Mouse (Mus musculus): ENCODE data around the gene Ing1. TPM values are rescaled to one million over a fixed set of nuclear protein-coding genes. Genes with fewer than 3 reads are reported as not detected.
"Not testable (repeated sequence)": the region's sequence is repeated elsewhere in the genome, so short reads cannot be mapped to it uniquely, and the experiment has no call there.

Gene Ing1
- polyA plus RNA-seq, 1 experiment from 2014 or later = 21.0 TPM

- Histone ChIP-seq H3K27ac (replicated peaks) (peak within 1 kb of the TSS; percentile 90), H3K36me3 (peaks cover 22% of the 10 kb centered on the region), H3K4me1 (peaks cover 24% of the 10 kb centered on the region), H3K9me3 (no peaks in the 10 kb centered on the region), H3K4me2 (peak within 1 kb of the TSS; percentile 77), H3K27me3 (replicated peaks) (no peaks in the 10 kb centered on the region), H3K4me3 (peak within 1 kb of the TSS; percentile 84), H3K9ac (peak within 1 kb of the TSS; percentile 90)
- ATAC-seq (ENCODE audit: extremely low read depth, insufficient number of reproducible peaks, low FRiP score, low TSS enrichment) = peak; percentile 65; the same call in 1 of the 2 replicates
- under 1% methylated on average over 53 of the region's 53 CpGs for WGBS
These were observed 5.0 kb upstream of the Ing1 start, which contains the start of gene Cars2 for GRCm38 (mm10) chr8:11550281-11550948. Cars2 (minus strand) TSS chr8:11550783.

DNA sequence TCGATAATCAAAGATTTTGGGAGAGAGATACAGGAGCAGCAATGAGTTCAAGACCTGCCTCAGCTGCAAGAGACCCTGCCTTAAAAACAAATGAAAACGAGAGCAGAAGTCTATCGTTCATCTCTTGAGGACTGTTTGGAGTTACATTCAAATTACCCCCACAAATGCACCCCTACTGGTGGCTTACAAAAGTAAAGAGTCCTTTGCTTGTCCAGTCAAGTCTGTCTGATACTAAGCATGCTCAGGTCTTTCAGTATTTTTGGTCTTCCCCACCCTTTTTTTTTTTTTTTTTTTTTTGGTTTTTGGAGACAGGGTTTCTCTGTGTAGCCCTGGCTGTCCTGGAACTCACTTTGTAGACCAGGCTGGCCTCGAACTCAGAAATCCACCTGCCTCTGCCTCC lies 3.9 kb upstream of the Ing1 start:
- not testable (repeated sequence) for H3K27me3 ChIP-seq (replicated peaks); H3K4me3 ChIP-seq; ATAC-seq (ENCODE audit: extremely low read depth, insufficient number of reproducible peaks, low FRiP score, low TSS enrichment); H3K9me3 ChIP-seq; H3K27ac ChIP-seq (replicated peaks); H3K9ac ChIP-seq
- peaks cover 24% of the 10 kb centered on the region for H3K4me1 ChIP-seq
- peak overlapping the region; percentile 77; the same call in 1 of the 2 replicates for H3K4me2 ChIP-seq
- H3K36me3 ChIP-seq = peaks cover 15% of the 10 kb centered on the region
- WGBS = 82% methylated on average over 4 of the region's 4 CpGs

DNA sequence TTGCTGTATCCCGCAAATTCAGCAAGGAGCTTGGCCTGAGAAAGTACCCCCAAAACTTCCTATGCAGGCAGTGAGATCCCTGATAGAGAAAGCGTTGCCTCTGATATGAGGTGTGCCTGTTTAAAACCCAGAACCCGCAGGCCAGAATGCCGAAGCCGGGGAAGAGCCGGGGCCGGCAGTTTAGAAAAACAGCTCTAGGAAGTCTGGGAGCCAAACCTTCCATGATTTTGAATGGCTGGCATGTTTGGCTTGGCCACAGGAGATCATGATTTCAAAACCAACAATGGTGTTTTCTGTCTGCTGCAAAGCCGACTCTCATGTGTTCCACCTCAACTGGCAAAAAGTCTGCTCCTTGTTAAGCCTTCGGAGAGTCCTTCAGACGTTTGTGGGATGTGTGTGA lies 3.0 kb upstream of the Ing1 start:
- ATAC-seq (ENCODE audit: extremely low read depth, insufficient number of reproducible peaks, low FRiP score, low TSS enrichment) = no peak
- Histone ChIP-seq H3K36me3 (peaks cover 8% of the 10 kb centered on the region), H3K4me1 (peaks cover 24% of the 10 kb centered on the region), H3K4me3 (no peak overlapping the region), H3K27ac (replicated peaks) (no peak overlapping the region), H3K27me3 (replicated peaks) (no peaks in the 10 kb centered on the region), H3K4me2 (no peak overlapping the region), H3K9me3 (no peaks in the 10 kb centered on the region), H3K9ac (no peak overlapping the region)
- 68% methylated on average over 10 of the region's 10 CpGs for WGBS

DNA sequence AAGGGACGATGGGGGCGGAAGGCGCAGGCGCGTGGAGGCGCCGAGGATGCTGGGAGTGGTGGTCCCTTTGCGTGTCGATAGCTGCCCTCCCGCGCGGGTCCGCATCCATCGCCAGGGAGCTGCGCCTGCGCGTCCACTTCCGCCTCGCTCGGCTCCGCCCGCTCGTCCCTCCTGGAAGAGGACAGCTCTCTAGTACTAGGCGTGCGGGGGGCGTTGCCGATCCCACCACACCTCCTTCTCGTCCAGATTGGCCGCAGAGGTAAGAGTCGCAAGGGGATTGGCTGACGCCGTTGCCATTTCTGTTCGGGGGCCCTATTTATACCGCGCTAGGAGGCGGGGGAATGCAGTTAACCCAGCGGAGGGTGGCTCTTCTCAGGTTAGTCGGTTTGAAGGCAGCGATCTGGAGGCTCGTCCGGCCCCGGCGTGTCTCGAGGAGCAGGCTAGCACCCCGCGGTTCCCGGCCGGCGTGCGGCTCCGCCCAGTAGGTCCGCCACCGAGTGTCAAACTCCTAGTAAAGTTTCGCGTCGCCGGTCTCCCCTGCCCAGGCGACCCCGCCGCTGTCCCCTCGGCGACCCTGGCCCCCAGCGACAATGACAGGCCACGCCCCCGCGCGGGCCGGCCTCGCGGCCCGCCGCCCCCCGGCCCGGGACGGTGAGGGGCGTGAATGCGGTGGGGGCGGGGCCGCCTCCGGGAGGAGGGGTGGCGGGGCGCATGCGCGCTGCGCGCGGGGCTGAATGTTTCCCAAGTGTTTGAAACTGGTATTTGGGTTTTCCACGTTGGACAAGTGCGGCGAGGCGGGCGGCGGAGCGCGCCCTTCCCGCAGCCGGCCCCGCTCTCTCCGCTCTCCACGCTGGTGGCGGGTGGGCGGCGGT lies 585 bp downstream of the Ing1 start:
- no peaks in the 10 kb centered on the region for H3K9me3 ChIP-seq
- no peaks in the 10 kb centered on the region for H3K27me3 ChIP-seq (replicated peaks)
- no peaks in the 10 kb centered on the region for H3K36me3 ChIP-seq
- peak overlapping the region; percentile 94 for H3K9ac ChIP-seq
- H3K4me2 ChIP-seq = peak overlapping the region; percentile 81
- peaks cover 32% of the 10 kb centered on the region for H3K4me1 ChIP-seq
- H3K27ac ChIP-seq (replicated peaks) = peak overlapping the region; percentile 99
- peak overlapping the region; percentile 85 for H3K4me3 ChIP-seq
- peak; percentile 77 for ATAC-seq (ENCODE audit: extremely low read depth, insufficient number of reproducible peaks, low FRiP score, low TSS enrichment)
- WGBS = under 1% methylated on average over 98 of the region's 103 CpGs

DNA sequence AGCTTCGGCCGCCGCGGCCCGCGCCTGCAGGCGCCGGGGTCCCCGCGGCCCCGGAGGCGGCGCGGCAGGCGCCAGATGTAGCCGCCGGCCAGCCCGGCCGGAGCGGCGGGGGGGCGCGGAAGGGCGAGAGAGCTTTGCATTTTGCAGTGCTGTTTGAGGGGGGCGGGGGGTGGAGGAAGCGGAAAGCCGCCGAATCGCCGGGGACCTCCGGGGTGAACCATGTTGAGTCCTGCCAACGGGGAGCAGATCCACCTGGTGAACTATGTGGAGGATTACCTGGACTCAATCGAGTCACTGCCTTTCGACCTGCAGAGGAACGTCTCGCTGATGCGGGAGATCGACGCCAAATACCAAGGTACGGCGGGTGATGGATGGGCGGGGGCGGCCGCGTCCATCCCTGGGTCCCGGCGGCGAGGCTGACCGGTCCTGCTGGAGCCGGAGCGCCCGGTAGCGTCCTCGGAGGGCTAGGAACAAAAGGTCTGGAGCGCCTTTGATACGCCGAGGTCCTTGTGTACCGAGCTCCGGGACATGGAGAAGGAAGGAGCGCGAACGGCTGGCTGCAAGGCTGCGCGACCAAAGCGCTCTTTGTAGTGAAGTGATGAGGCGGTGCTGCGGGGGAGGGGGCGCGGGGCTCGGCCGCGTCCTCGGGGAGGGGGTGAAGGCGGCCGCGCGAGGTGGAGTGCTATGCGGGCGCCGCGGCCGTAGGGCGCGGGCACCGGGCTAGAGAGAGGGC lies 1.5 kb downstream of the Ing1 start:
- Histone ChIP-seq H3K9me3 (no peaks in the 10 kb centered on the region), H3K27me3 (replicated peaks) (no peaks in the 10 kb centered on the region), H3K9ac (peak overlapping the region; percentile 94), H3K4me3 (peak overlapping the region; percentile 85), H3K4me2 (peak overlapping the region; percentile 81), H3K27ac (replicated peaks) (peak overlapping the region; percentile 99), H3K36me3 (peaks cover 8% of the 10 kb centered on the region), H3K4me1 (peaks cover 29% of the 10 kb centered on the region)
- no peak for ATAC-seq (ENCODE audit: extremely low read depth, insufficient number of reproducible peaks, low FRiP score, low TSS enrichment)
- WGBS = under 1% methylated on average over 69 of the region's 85 CpGs

GRCm38 (mm10) chr8:11557424-11557767 lies 2.0 kb downstream of the Ing1 start:
- Histone ChIP-seq H3K27ac (replicated peaks) (peak overlapping the region; percentile 99), H3K4me1 (peaks cover 29% of the 10 kb centered on the region), H3K27me3 (replicated peaks) (no peaks in the 10 kb centered on the region), H3K36me3 (peaks cover 14% of the 10 kb centered on the region), H3K4me2 (peak overlapping the region; percentile 81), H3K9ac (peak overlapping the region; percentile 94), H3K4me3 (peak overlapping the region; percentile 85), H3K9me3 (no peaks in the 10 kb centered on the region)
- under 1% methylated on average over 32 of the region's 32 CpGs for WGBS
- ATAC-seq (ENCODE audit: extremely low read depth, insufficient number of reproducible peaks, low FRiP score, low TSS enrichment) = no peak

DNA sequence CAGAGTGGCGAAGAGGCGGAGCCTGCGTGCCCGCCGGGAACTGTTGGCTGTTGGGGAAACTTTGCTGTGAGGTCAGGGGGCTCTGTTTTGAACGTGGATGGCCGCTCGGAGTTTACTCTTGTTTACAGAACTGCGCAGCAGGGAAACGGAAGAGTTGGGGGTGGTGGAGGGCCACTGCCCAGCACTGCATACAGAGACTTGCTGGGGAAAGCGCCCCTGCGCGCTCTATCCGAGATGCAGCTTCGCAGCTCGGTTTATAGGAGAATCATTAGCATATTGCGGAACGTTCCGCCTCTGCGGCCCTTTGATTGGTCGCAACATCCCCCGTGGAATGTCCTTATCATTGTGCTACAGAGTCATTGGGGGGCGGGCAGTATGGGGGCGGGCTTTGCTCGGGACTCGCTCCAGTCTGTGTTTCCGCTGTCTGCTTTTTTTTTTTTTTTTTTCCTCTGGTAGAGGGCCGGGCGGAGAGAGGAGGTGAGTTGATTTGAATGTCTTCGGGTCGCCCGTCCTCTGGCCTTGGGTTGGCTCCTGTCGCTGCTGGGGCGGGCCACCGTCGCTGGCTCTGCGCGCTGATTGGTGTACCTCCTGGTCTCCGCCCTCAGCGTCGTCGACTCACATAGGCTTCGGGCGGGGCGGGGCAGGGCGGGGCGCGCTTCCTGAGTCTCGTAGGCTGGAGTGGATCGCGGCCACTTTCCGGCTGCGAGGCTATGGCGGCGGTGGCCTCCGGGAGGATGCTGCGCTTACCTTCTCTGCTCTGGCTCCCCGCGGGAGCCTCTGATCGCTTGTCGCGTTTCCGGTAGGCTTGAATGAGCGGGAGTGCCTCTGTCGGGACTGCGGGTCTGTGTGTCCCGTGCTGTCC lies 2.6 kb downstream of the Ing1 start:
- no peaks in the 10 kb centered on the region for H3K9me3 ChIP-seq
- under 1% methylated on average over 67 of the region's 67 CpGs for WGBS

GRCm38 (mm10) chr8:11559511-11559910 lies 4.1 kb downstream of the Ing1 start:
- Histone ChIP-seq H3K36me3 (peaks cover 32% of the 10 kb centered on the region), H3K27ac (replicated peaks) (no peak overlapping the region), H3K4me2 (peak overlapping the region; percentile 73), H3K9ac (peak overlapping the region; percentile 88), H3K9me3 (no peaks in the 10 kb centered on the region), H3K27me3 (replicated peaks) (no peaks in the 10 kb centered on the region), H3K4me1 (peaks cover 22% of the 10 kb centered on the region), H3K4me3 (peak overlapping the region; percentile 85)
- WGBS = 33% methylated on average over 3 of the region's 3 CpGs
- ATAC-seq (ENCODE audit: extremely low read depth, insufficient number of reproducible peaks, low FRiP score, low TSS enrichment) = no peak

More for the DNA sequence above, 2.6 kb downstream of the Ing1 start:
- Histone ChIP-seq H3K4me3 (peak overlapping the region; percentile 85), H3K4me2 (peak overlapping the region; percentile 81), H3K36me3 (peaks cover 17% of the 10 kb centered on the region), H3K9ac (peak overlapping the region; percentile 94), H3K4me1 (peaks cover 29% of the 10 kb centered on the region), H3K27me3 (replicated peaks) (no peaks in the 10 kb centered on the region), H3K27ac (replicated peaks) (peak overlapping the region; percentile 99)
- ATAC-seq (ENCODE audit: extremely low read depth, insufficient number of reproducible peaks, low FRiP score, low TSS enrichment) = peak; percentile 76

DNA sequence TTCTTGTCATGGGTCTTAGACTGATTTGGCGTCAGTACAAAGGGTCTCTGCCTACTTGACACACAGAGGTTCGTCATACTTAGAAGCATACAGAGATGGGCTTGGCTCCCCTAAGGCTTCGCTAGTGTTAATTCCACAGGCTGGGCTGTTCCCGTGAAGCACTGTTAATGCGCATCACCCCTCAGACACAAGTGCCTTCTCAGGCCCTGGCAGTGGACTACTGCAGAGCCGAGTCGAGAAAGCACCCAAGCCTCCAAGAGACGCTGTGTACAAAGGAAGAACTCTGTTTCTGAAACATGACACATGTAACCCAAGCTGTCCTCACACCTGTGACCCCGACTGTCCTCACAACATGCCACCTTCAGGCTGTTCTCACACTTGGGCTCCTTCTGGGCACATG lies 4.8 kb downstream of the Ing1 start:
- no peak overlapping the region for H3K27ac ChIP-seq (replicated peaks)
- H3K9ac ChIP-seq = no peak overlapping the region; the same call in 1 of the 2 replicates
- H3K4me3 ChIP-seq = no peak overlapping the region
- WGBS = 82% methylated on average over 9 of the region's 9 CpGs
- no peaks in the 10 kb centered on the region for H3K27me3 ChIP-seq (replicated peaks)
- no peak overlapping the region; the same call in 1 of the 2 replicates for H3K4me2 ChIP-seq
- peaks cover 39% of the 10 kb centered on the region for H3K36me3 ChIP-seq
- ATAC-seq (ENCODE audit: extremely low read depth, insufficient number of reproducible peaks, low FRiP score, low TSS enrichment) = no peak
- peaks cover 23% of the 10 kb centered on the region for H3K4me1 ChIP-seq
- H3K9me3 ChIP-seq = no peaks in the 10 kb centered on the region

- no peaks in the 10 kb centered on the region for H3K27me3 ChIP-seq (replicated peaks)
- no peak overlapping the region for H3K4me3 ChIP-seq
- peaks cover 17% of the 10 kb centered on the region for H3K4me1 ChIP-seq
- no peak overlapping the region for H3K27ac ChIP-seq (replicated peaks)
- H3K9me3 ChIP-seq = no peaks in the 10 kb centered on the region
- no peak overlapping the region for H3K4me2 ChIP-seq
- no peak overlapping the region for H3K9ac ChIP-seq
- peaks cover 67% of the 10 kb centered on the region for H3K36me3 ChIP-seq
- WGBS = 81% methylated on average over 5 of the region's 5 CpGs
- no peak for ATAC-seq (ENCODE audit: extremely low read depth, insufficient number of reproducible peaks, low FRiP score, low TSS enrichment)
These were observed 8.9 kb downstream of the Ing1 start for GRCm38 (mm10) chr8:11564236-11564635.

Data from heart, embryonic 13.5 days (tissue).